Mouse (Mus musculus): Measurements from ENCODE around the gene Socs1. TPM values are rescaled to one million over a fixed set of nuclear protein-coding genes. Genes with fewer than 3 reads are reported as not detected.

The Socs1 gene
- polyA plus RNA-seq, 1 experiment from 2014 or later = 5.0 TPM

DNA sequence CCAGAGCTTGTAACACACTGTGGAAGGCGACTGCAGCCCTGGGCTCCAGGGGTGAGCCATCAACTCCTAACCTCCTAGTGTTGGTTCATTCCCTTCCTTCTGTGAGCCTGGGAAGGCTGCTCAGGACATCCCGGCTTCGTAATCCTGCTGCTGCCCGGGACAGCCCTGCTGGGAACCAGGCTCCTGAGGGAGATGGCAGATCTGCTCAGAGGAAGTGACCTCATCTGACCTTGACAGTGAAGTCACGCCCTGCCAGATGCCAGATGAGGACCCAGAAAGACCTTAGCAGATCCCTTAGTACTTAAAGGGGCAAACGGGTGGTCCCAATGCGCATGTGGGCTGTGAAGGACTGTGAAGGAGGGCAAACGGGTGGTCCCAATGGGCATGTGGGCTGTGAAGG, 24.2 kb downstream of the Socs1 start:
- no peak overlapping the region for H3K4me3 ChIP-seq (ENCODE audit: low read depth, low read length)
- no peaks in the 10 kb centered on the region for H3K9me3 ChIP-seq (replicated peaks; ENCODE audit: control insufficient read depth, low read length, poor library complexity, severe bottlenecking)
- H3K9ac ChIP-seq (ENCODE audit: low read depth, low read length) = no peak overlapping the region
- H3K27ac ChIP-seq (ENCODE audit: low read length) = no peak overlapping the region
- no peak overlapping the region for H3K4me2 ChIP-seq (ENCODE audit: low read length)
- no peaks in the 10 kb centered on the region for H3K36me3 ChIP-seq (ENCODE audit: control insufficient read depth, insufficient read depth, low read length)
- no peak for ATAC-seq
- no peaks in the 10 kb centered on the region for H3K27me3 ChIP-seq (ENCODE audit: control insufficient read depth, insufficient read depth, low read depth, low read length)
- no peaks in the 10 kb centered on the region for H3K4me1 ChIP-seq (ENCODE audit: control insufficient read depth, insufficient read depth, low read length)
- 76% methylated on average over 8 of the region's 8 CpGs for WGBS

DNA sequence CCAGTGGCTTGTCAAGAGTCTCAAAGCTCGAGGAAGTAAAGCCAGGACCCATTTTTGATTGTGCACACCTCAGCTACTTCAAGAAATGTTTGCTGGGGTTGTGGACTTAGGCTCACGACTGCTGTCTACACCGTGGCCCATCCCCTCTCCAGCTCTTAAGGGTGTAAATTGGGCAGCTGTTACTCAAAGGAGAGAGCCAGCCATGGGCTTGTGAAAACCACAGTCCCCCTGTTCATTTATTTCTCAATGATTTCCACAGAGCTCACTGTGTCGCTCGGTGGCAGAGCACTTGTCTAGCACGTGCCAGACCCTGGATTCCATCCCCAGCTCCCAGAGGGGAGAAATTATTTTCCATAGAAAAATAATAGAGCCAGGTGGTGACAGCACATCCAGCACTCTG, 29.2 kb downstream of the Socs1 start:
- H3K9ac ChIP-seq (ENCODE audit: low read depth, low read length) = no peak overlapping the region
- H3K4me1 ChIP-seq (ENCODE audit: control insufficient read depth, insufficient read depth, low read length) = no peaks in the 10 kb centered on the region
- no peak overlapping the region for H3K4me3 ChIP-seq (ENCODE audit: low read depth, low read length)
- H3K9me3 ChIP-seq (replicated peaks; ENCODE audit: control insufficient read depth, low read length, poor library complexity, severe bottlenecking) = no peaks in the 10 kb centered on the region
- no peak overlapping the region for H3K4me2 ChIP-seq (ENCODE audit: low read length)
- no peak overlapping the region for H3K27ac ChIP-seq (ENCODE audit: low read length)
- no peak for ATAC-seq
- no peaks in the 10 kb centered on the region for H3K36me3 ChIP-seq (ENCODE audit: control insufficient read depth, insufficient read depth, low read length)
- no peaks in the 10 kb centered on the region for H3K27me3 ChIP-seq (ENCODE audit: control insufficient read depth, insufficient read depth, low read depth, low read length)
- WGBS = 75% methylated on average over 6 of the region's 6 CpGs

DNA sequence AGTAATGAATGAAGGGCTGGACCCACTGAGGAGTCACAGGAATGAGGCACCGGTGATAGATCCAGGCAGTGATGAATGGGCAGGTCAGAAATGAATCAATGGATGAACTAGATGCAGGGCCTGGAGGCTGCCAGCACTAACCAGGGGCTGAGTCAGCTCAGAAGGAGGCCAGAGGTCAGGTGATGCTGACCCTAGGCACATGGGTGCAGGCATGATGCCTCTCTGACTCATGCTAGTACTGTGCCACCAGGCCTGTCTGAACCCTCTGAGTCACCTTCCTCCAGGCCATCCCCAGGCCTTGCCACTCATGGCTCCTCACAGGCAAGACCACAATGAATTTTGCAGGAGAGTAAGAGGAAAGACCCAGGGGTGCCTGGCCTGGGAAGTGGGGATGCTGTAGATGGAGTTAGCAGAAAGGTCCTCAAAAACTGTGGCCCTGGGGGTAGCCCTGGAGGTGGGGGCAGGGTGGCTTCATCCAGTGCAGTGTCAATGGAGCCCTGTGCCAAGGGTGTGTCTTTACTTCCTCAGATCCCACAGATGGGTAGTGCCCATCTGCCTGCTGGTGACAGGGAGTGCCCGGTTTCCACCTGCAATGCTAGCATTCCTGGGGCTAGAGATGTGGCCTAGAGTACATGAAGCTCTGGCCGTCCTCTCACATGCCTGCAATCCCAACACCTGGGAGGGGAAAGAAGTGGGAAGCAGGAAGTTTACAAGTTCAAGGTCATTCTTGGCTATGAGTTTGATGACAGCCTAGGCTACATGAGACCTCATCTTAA, 30.6 kb downstream of the Socs1 start:
- no peak for ATAC-seq
- no peaks in the 10 kb centered on the region for H3K27me3 ChIP-seq (ENCODE audit: control insufficient read depth, insufficient read depth, low read depth, low read length)
- no peak overlapping the region for H3K4me2 ChIP-seq (ENCODE audit: low read length)
- H3K36me3 ChIP-seq (ENCODE audit: control insufficient read depth, insufficient read depth, low read length) = no peaks in the 10 kb centered on the region
- no peak overlapping the region for H3K27ac ChIP-seq (ENCODE audit: low read length)
- 93% methylated on average over 3 of the region's 3 CpGs for WGBS
- H3K9ac ChIP-seq (ENCODE audit: low read depth, low read length) = no peak overlapping the region
- no peaks in the 10 kb centered on the region for H3K9me3 ChIP-seq (replicated peaks; ENCODE audit: control insufficient read depth, low read length, poor library complexity, severe bottlenecking)
- H3K4me3 ChIP-seq (ENCODE audit: low read depth, low read length) = no peak overlapping the region
- no peaks in the 10 kb centered on the region for H3K4me1 ChIP-seq (ENCODE audit: control insufficient read depth, insufficient read depth, low read length)

DNA sequence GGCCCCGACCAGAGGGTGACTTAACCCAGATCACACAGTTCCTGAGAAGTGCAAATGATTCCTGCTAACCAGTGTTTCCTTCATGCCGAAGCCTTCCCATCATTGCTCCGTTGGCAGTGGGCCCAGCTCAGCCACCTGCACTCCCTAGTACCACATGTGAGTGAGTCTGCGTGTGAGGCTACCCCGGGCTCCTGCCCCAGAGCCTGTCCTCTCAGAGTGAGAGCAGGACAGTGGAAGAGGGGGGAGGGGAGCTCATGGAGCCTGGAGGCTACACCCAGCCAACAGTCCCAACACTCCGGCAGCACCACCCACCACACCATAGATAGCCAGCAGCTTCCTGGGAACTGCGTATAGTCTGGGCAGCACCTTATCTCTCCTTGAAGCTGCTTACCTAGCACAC, 35.5 kb downstream of the Socs1 start:
- H3K9ac ChIP-seq (ENCODE audit: low read depth, low read length) = no peak overlapping the region
- H3K4me2 ChIP-seq (ENCODE audit: low read length) = no peak overlapping the region
- no peak for ATAC-seq
- no peaks in the 10 kb centered on the region for H3K4me1 ChIP-seq (ENCODE audit: control insufficient read depth, insufficient read depth, low read length)
- WGBS = 62% methylated on average over 7 of the region's 7 CpGs
- H3K36me3 ChIP-seq (ENCODE audit: control insufficient read depth, insufficient read depth, low read length) = no peaks in the 10 kb centered on the region
- no peak overlapping the region for H3K4me3 ChIP-seq (ENCODE audit: low read depth, low read length)
- H3K27ac ChIP-seq (ENCODE audit: low read length) = no peak overlapping the region
- no peaks in the 10 kb centered on the region for H3K27me3 ChIP-seq (ENCODE audit: control insufficient read depth, insufficient read depth, low read depth, low read length)
- H3K9me3 ChIP-seq (replicated peaks; ENCODE audit: control insufficient read depth, low read length, poor library complexity, severe bottlenecking) = no peaks in the 10 kb centered on the region

DNA sequence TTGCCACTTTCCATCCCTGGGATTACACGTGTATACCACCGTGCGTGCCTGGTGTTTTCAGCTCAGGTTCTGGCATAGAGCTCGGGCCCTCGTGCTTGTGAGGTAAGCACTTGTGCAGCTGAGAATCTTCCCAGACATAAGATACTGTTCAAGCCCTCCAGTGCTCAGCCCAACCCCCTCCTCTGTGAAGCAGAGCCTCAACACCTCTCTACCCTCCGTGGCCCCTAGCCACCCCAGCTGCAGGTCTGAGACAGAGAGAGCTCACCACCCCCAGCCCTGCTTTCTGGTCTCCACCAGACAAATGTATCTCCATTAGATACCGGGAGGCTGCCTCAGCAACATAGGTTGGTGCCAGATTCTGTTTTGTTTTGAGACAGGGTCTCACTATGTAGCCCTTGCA, 36.1 kb downstream of the Socs1 start:
- WGBS = 77% methylated on average over 7 of the region's 7 CpGs
- Histone ChIP-seq H3K9ac (ENCODE audit: low read depth, low read length) (no peak overlapping the region), H3K36me3 (ENCODE audit: control insufficient read depth, insufficient read depth, low read length) (no peaks in the 10 kb centered on the region), H3K4me2 (ENCODE audit: low read length) (no peak overlapping the region), H3K4me1 (ENCODE audit: control insufficient read depth, insufficient read depth, low read length) (no peaks in the 10 kb centered on the region), H3K27me3 (ENCODE audit: control insufficient read depth, insufficient read depth, low read depth, low read length) (no peaks in the 10 kb centered on the region), H3K27ac (ENCODE audit: low read length) (no peak overlapping the region), H3K4me3 (ENCODE audit: low read depth, low read length) (no peak overlapping the region), H3K9me3 (replicated peaks; ENCODE audit: control insufficient read depth, low read length, poor library complexity, severe bottlenecking) (no peaks in the 10 kb centered on the region)
- ATAC-seq = 0 out of 2 replicates have a peak, but pooled peaks have one; percentile 17

DNA sequence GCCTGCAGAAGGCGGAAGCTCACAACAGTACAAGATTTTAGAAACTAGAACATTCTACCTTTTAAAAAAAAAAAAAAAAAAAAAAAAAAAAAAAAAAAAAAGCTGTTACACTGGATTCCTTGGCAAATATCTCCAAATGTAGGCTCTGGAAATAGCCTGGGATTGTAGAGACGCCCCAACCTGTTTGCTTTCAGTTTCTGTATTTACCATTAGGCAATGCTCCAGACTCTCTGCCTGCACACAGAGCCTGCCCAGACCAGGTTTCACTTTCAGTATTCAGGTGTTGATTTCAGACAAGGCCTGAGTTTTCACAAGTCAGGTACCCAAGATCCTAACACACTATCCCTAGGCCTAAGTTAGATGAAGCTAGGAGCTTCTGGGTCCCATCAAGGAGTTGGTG, 44.3 kb downstream of the Socs1 start:
- Histone ChIP-seq H3K4me1 (ENCODE audit: control insufficient read depth, insufficient read depth, low read length) (no peaks in the 10 kb centered on the region), H3K9ac (ENCODE audit: low read depth, low read length) (no peak overlapping the region), H3K27ac (ENCODE audit: low read length) (no peak overlapping the region), H3K4me3 (ENCODE audit: low read depth, low read length) (no peak overlapping the region), H3K4me2 (ENCODE audit: low read length) (no peak overlapping the region), H3K36me3 (ENCODE audit: control insufficient read depth, insufficient read depth, low read length) (no peaks in the 10 kb centered on the region), H3K27me3 (ENCODE audit: control insufficient read depth, insufficient read depth, low read depth, low read length) (no peaks in the 10 kb centered on the region), H3K9me3 (replicated peaks; ENCODE audit: control insufficient read depth, low read length, poor library complexity, severe bottlenecking) (no peaks in the 10 kb centered on the region)
- no peak for ATAC-seq
- WGBS = 92% methylated on average over 2 of the region's 2 CpGs

DNA sequence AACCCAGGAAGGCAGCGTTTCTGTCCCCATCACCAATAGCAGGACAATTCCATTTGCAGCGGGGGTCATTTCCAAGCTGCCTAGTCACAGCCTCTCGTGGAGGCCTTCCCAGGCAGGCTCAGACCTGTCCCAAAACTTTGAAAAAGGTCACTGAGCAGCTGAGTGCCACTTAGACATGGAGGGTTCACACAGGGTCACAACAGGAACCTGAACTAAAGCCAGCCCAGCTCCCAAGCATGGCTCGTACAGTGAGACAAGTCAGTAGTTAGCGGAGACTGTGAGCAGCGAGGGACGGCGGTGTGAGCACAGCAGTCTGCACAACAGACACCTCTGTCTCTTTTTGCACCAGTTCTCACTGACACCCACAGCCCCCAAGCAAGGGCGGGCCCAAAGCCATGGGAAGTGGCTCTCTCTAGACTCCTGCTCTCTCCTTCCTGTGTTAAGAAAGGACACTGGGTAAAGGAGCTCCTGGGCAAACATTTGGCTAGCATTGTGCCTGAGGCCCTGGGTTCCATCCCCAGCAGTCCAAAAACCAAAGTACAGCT, 45.4 kb downstream of the Socs1 start:
- H3K9me3 ChIP-seq (replicated peaks; ENCODE audit: control insufficient read depth, low read length, poor library complexity, severe bottlenecking) = no peaks in the 10 kb centered on the region
- no peak overlapping the region for H3K9ac ChIP-seq (ENCODE audit: low read depth, low read length)
- no peaks in the 10 kb centered on the region for H3K27me3 ChIP-seq (ENCODE audit: control insufficient read depth, insufficient read depth, low read depth, low read length)
- H3K4me3 ChIP-seq (ENCODE audit: low read depth, low read length) = no peak overlapping the region
- WGBS = 74% methylated on average over 9 of the region's 9 CpGs
- no peak overlapping the region for H3K4me2 ChIP-seq (ENCODE audit: low read length)
- no peak for ATAC-seq
- no peaks in the 10 kb centered on the region for H3K4me1 ChIP-seq (ENCODE audit: control insufficient read depth, insufficient read depth, low read length)
- no peaks in the 10 kb centered on the region for H3K36me3 ChIP-seq (ENCODE audit: control insufficient read depth, insufficient read depth, low read length)
- H3K27ac ChIP-seq (ENCODE audit: low read length) = no peak overlapping the region

DNA sequence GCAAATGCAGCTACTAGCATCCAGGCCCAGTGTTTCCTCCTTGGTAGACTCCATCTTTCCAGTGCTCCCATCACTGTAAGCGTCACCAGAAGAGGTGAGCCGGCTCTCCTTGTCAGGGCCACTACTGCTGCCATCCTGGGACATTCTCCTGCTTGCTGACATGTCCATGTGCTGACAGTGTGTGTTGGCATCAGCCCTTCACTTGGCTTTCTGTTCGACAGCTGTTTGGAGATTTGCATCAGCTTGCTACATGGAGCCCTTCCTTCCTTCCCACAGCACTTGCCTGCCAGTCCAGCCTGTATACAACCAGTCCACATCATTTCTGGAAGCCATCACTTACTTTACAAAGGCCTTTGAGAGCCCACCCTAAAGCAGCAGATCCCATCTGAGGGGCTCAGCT, 46.5 kb downstream of the Socs1 start:
- Histone ChIP-seq H3K9me3 (replicated peaks; ENCODE audit: control insufficient read depth, low read length, poor library complexity, severe bottlenecking) (no peaks in the 10 kb centered on the region), H3K4me3 (ENCODE audit: low read depth, low read length) (no peak overlapping the region), H3K36me3 (ENCODE audit: control insufficient read depth, insufficient read depth, low read length) (no peaks in the 10 kb centered on the region), H3K27me3 (ENCODE audit: control insufficient read depth, insufficient read depth, low read depth, low read length) (no peaks in the 10 kb centered on the region), H3K27ac (ENCODE audit: low read length) (no peak overlapping the region), H3K4me1 (ENCODE audit: control insufficient read depth, insufficient read depth, low read length) (no peaks in the 10 kb centered on the region), H3K9ac (ENCODE audit: low read depth, low read length) (no peak overlapping the region), H3K4me2 (ENCODE audit: low read length) (no peak overlapping the region)
- ATAC-seq = no peak
- WGBS = 93% methylated on average over 3 of the region's 3 CpGs

DNA sequence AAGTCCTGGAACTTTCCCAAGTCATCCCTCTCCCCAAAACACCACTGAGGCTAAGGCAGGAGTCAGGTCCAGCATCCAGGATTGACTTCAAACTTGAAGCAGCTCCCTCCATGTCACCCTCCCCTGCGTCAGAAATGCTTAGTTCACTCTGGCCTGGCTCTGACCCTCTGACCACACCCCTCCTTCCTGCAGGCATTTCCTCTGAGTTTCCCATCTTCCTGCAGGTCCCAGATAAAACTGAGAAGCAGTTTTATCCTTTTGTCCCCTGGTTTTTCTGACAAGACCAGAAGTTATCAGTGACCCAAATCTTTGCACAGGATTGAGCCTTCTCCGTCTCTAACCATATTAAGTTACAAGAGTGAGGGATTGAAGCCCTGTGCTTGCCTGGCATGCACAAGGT, 47.8 kb downstream of the Socs1 start:
- no peak overlapping the region for H3K4me3 ChIP-seq (ENCODE audit: low read depth, low read length)
- 46% methylated on average over 2 of the region's 2 CpGs for WGBS
- ATAC-seq = no peak

More for the DNA sequence above, 47.8 kb downstream of the Socs1 start:
- Histone ChIP-seq H3K27me3 (ENCODE audit: control insufficient read depth, insufficient read depth, low read depth, low read length) (no peaks in the 10 kb centered on the region), H3K4me2 (ENCODE audit: low read length) (no peak overlapping the region), H3K27ac (ENCODE audit: low read length) (no peak overlapping the region), H3K4me1 (ENCODE audit: control insufficient read depth, insufficient read depth, low read length) (no peaks in the 10 kb centered on the region), H3K9ac (ENCODE audit: low read depth, low read length) (no peak overlapping the region), H3K36me3 (ENCODE audit: control insufficient read depth, insufficient read depth, low read length) (no peaks in the 10 kb centered on the region), H3K9me3 (replicated peaks; ENCODE audit: control insufficient read depth, low read length, poor library complexity, severe bottlenecking) (no peaks in the 10 kb centered on the region)
